Mouse (Mus musculus) 3T3-L1 (cell line): ENCODE measurements around the gene Il17d.

Experiments used
- DNase-seq: peaks from one replicate; pipeline ENCODE4 v3.0.0-alpha.2; 2015; ENCODE audit warnings: low read depth, low spot score

Il17d gene

GRCm38 (mm10) chr14:57524671-57525387, at the start of gene Il17d:
Gene Il17d, plus strand, starts transcription at chr14:57524777.
- DNase-seq, result no peak

- DNase-seq, result no peak
These were observed 49.5 kb upstream of the Il17d start for GRCm38 (mm10) chr14:57475057-57475456.

DNA sequence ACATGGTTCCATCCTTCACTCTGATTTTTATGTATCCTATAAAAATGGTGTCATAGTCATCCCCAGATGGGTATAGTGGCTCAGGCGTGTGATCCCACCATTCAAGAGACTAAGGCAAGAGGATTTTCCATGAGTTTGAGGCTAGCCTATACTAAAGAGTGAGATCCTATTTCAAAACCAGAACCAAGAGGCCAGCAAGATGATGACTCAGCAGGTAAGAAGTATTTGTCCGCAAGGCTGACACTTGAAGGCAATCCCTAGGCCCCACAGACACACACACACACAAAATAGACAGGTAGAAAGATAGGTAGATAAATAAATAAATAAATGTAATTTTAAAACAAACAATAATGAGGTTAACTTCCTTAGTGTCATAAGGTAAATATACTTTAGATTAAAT, 42.3 kb upstream of the Il17d start:
- no peak for DNase-seq

DNA sequence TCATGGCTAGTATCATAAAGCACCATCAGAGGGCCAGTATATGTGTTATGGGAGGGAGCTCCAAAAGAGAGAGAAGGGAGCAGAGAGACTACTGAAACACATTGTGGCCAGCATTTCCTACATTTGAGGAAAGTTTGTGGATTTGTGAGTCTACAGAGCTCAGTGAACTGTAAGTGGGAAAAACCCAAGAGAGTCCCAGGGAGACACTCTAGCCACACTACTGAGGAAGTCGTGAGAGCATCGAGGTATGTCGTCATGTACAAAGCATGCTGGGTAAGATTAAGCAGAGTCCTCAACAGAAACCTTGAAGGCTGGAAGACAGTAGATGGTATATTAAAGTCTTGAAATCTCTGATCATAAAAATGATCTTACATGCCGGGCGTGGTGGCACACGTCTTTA, 40.4 kb upstream of the Il17d start:
- no peak for DNase-seq

GRCm38 (mm10) chr14:57489696-57490095, 34.9 kb upstream of the Il17d start:
- DNase-seq, result no peak

GRCm38 (mm10) chr14:57493840-57494239, 30.7 kb upstream of the Il17d start:
- DNase-seq, result peak; percentile 9

- no peak for DNase-seq
These were observed 20.8 kb upstream of the Il17d start for GRCm38 (mm10) chr14:57503729-57504128.

DNA sequence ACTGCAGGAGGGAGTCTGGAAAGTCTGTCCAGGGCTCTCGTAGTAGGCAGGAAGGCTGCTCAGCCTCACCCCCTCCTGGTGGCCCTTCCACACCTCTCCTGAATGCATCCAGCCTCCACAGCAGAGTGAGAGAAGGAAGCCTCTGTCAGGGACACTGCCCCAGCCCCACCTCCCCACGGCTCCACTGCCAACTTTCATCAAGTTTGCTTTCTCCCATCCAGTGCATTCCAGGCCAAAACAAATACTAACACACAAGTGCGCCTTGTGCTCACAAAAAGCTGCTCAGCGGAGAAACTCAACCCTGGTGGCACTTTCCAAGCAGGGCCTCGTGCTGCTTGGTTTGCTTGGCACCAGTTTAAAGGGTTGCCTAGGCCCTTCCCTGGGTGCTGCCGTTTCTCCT, 15.0 kb upstream of the Il17d start:
- no peak for DNase-seq

DNA sequence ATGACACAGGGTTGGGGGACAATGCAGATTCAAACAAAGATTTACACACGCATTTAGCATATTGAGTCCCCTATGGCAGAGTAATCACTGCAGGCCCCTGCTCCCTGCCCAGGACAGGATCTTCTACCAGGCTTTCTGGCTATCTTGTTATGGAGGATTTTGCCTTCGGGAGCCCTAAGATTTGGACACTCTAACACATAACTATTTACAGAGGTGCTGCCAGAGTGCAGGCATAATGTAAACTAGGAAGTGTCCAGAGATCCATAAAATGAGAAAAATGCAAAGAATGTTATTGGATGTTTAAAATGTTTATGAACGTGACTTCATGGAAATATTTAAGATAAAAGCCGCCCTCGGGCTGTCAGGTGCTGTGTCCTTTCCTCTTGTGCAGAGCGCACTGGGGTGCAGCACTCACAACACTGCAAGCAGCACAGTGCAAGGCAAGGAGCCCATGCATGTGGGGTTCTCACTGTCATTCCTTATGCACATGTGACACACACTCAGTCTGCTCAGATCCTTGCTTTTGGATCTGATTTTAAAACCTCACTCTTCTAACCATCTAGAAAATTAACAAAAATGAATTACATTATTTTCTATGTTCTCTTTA, 9.3 kb upstream of the Il17d start:
- DNase-seq, result no peak

DNA sequence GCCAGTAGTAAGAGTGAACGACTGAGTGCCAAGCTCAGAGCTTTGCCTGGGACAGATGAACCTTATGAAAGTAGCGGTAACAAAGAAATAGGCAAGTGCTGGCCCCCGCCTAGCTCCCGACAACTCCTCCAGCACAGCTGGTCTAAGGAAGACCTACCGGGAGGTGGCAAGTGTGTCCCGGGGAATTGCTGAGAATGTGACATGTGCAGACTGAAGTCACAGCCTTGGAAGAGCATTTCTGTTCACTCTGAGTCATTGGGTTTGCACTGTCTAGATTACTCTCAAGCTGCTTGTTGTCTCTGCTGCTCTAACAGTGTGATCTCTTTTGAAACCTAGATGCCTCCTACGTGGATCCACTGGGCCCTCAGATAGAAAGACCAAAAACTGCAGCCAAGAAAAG, 7.6 kb upstream of the Il17d start:
- DNase-seq, result no peak

- no peak for DNase-seq
These were observed 815 bp upstream of the Il17d start for GRCm38 (mm10) chr14:57523762-57524161.

DNA sequence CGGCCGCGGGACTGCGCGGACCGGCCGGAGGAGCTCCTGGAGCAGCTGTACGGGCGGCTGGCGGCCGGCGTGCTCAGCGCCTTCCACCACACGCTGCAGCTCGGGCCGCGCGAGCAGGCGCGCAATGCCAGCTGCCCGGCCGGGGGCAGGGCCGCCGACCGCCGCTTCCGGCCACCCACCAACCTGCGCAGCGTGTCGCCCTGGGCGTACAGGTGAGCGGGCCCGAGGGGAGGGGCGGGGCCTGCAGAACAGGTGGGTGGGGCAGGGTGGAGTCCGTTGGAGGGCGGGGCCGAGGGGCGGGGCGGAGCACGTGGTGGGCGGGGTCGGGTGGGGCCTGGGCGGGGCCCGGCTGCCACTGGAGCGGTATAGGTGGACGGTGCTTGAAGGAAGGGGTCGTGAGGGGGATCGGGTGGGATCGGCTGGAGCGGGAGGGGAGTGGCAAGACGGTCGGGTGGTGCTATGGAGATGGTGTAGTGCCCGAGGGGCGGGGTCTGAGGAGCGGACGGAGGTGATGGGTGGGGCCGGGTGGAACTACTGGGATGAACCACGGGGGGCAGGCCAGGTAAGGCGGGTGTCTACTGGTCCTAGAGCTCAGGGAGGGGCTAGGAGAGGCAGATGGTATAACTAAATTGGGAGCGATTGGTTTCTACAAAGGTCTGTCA, 942 bp downstream of the Il17d start:
- DNase-seq, result no peak

DNA sequence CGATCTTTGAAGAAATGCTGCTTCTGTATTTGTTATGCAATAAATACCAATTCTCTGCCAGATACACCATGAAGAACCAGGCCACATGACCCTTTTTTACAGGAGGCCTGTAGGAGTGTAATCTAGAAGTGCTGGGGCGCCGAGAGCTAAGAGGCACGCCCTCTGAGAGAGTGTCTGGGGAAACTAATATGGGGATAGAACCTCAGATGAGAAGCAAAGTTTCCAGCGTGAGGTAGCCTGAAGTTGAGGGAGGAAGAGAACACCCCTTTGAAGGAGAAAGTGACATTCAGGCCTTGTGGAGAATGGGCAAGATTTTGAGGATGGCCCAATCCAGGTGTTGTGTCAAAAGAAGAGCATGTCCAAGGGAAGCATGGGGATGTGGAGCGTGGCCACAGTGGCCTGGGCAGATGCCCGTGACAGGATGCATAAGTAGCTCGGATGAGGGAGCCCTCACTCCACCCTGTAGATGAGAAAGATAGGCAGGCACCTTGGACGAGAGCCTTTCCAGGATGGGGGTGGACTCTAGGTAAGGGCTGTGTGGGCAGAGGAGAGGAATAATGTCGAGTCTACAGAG, 1.6 kb downstream of the Il17d start:
- no peak for DNase-seq

DNA sequence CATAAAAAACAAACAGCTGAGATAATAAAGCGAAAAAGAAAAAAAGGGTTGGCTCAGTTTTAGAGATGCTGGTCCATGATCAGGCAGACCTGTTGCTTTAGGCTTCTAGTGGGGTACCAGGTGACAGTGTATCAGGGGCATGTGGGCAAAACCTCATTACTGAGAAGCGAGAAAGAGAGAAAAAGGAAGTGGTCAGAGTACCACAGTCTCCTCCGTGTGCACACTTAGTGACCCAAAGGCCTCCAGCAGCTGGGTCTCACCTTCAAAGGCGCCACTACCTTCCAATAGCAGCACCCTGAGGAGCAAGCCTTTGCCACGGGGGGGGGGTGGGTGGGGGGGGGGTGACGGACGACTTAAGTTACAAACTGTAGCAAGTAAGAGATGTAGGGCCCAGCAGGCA, 2.5 kb downstream of the Il17d start:
- DNase-seq, result no peak

- DNase-seq, result no peak
These were observed 3.0 kb downstream of the Il17d start for GRCm38 (mm10) chr14:57527598-57527997.

DNA sequence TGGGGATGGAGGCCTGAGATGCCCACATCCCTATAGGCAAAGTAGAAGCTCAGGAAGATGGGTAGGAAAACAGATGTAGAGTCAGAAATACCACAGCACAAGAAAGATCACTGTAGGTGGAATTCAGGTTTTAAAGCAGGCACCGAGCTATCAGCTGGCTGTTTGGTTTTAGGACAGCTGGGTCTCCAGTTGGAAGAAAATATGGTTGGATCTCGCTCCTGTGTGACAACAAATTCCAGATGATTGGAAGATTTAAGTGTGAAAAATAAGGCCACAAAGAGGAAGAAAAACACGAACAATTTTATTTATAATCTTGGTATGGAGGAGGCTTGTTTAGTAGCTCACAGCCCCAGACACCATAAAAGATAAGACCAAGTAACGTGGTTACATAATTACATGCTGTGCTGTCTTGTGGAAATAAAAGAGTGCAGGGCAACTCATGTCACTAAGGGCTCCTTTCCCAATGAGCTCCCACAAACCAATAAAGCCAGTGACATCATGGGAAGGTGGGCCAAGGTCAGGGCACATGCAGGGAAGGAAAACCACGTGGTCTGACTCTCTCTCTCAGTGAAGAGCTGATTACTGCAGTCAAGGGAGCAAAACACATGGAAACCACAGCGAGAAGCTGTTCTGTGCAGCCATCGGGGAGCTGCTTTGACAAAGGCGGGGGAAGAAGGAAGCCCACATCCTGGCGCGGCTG, 4.7 kb downstream of the Il17d start:
- DNase-seq, result no peak

GRCm38 (mm10) chr14:57529786-57530515, 5.4 kb downstream of the Il17d start:
- no peak for DNase-seq

GRCm38 (mm10) chr14:57532577-57532976, 8.0 kb downstream of the Il17d start:
- no peak for DNase-seq

DNA sequence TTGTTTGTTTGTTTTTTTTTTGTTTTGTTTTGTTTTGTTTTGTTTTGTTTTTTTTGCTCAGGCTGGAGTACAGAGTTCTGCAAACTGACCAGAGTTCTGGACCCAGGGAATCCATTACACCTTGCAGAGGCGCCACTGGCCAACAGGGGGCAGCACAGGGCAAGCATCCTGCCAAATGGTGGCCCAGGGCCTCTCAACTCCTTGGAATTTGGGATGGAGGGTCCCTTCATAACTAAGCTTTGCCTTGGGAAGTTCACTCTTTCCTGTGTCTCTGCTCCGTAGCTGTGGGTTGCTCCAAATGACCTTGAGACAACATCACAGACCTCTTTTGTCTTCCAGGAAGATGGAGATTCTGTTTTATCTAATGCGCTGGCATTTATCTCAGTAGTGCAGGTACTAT, 8.6 kb downstream of the Il17d start:
- peak; percentile 50 for DNase-seq

GRCm38 (mm10) chr14:57533841-57534240, 9.3 kb downstream of the Il17d start:
- no peak for DNase-seq

DNA sequence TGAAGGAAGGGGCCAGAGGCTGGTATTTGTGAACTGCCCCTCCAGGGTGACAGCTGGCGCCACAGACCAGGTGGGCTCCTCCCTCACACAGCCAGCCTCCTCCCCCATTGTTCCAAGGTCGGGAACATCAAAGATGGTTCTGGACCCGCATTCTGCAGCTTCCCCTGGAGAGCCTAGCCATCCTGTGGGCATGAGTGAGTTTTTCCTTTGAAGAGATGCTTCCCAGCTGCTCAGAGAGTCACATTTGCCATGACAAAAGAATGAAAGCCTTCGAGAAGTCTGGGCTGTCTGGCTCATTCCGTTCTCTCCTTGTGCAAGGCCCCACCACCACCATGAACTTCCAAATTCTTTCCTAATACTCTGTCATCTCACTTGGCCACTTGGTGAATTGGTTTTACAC, 9.8 kb downstream of the Il17d start:
- DNase-seq, result no peak
